Mouse (Mus musculus) hindbrain, embryonic 14.5 days (tissue): Measurements from ENCODE around the gene Gal. TPM values are rescaled to one million over a fixed set of nuclear protein-coding genes. Genes with fewer than 3 reads are reported as not detected.

Source experiments
- ATAC-seq: fragments of 200-750 bp; cut with Nextera tagmentation; 2 replicates; pipeline ENCODE4 v1.8.0; 2017; ENCODE audit warnings: moderate number of reproducible peaks, mild to moderate bottlenecking, moderate TSS enrichment, moderate library complexity; ENCODE audit not compliant: low FRiP score
- DNase-seq: peaks from one replicate; pipeline ENCODE4 v3.0.0-alpha.2; 2015; ENCODE audit warnings: low spot score
- H3K27ac ChIP-seq: fragments of 300-500 bp; sonication (generic); 2 replicates; pipeline ENCODE4 v1.5.1; 2014; ENCODE audit warnings: mild to moderate bottlenecking, moderate library complexity
- H3K27me3 ChIP-seq: fragments of 300-500 bp; sonication (generic); 2 replicates; pipeline ENCODE4 v1.6.1; 2014; ENCODE audit warnings: mild to moderate bottlenecking, low read length, mixed read lengths; ENCODE audit not compliant: control insufficient read depth, insufficient read depth
- H3K36me3 ChIP-seq: fragments of 300-500 bp; sonication (generic); replicated peaks from 2 replicates; pipeline ENCODE4 v1.6.1; 2014; ENCODE audit not compliant: control insufficient read depth, insufficient read depth
- H3K4me1 ChIP-seq: fragments of 300-500 bp; sonication (generic); replicated peaks from 2 replicates; pipeline ENCODE4 v1.6.1; 2014; ENCODE audit warnings: antibody characterized with exemption, low read length, mixed read lengths; ENCODE audit not compliant: control insufficient read depth, insufficient read depth
- H3K4me2 ChIP-seq: fragments of 300-500 bp; sonication (generic); replicated peaks from 2 replicates; pipeline ENCODE4 v1.6.1; 2014; ENCODE audit warnings: mild to moderate bottlenecking, moderate library complexity
- H3K4me3 ChIP-seq: fragments of 300-500 bp; sonication (generic); replicated peaks from 2 replicates; pipeline ENCODE4 v1.5.1; 2014; ENCODE audit warnings: mild to moderate bottlenecking, low read length
- H3K9ac ChIP-seq: fragments of 300-500 bp; sonication (generic); 2 replicates; pipeline ENCODE4 v1.6.1; 2014
- H3K9me3 ChIP-seq: fragments of 300-500 bp; sonication (generic); 2 replicates; pipeline ENCODE4 v1.6.1; 2016; ENCODE audit warnings: low read length; ENCODE audit not compliant: control insufficient read depth
- WGBS: fragments of 180-500 bp; shearing (Covaris S2); extraction: QIAGEN DNeasy Blood & Tissue Kit; methylation state at CpG from one replicate; pipeline ENCODE4 v1.1.7; 2014; 5-methylcytosine and 5-hydroxymethylcytosine counted together
- polyA plus RNA-seq: library from polyadenylated mRNA; unstranded; fragments of >200 nt; fragmentation: Nextera tagmentation; extraction: Ambion mirVana; gene quantifications from 2 replicates; pipeline ENCODE4 v1.2.1, GENCODE M21; 2014

Gene Gal
- polyA plus RNA-seq, 1 experiment from 2014 or later: 22.4 TPM

DNA sequence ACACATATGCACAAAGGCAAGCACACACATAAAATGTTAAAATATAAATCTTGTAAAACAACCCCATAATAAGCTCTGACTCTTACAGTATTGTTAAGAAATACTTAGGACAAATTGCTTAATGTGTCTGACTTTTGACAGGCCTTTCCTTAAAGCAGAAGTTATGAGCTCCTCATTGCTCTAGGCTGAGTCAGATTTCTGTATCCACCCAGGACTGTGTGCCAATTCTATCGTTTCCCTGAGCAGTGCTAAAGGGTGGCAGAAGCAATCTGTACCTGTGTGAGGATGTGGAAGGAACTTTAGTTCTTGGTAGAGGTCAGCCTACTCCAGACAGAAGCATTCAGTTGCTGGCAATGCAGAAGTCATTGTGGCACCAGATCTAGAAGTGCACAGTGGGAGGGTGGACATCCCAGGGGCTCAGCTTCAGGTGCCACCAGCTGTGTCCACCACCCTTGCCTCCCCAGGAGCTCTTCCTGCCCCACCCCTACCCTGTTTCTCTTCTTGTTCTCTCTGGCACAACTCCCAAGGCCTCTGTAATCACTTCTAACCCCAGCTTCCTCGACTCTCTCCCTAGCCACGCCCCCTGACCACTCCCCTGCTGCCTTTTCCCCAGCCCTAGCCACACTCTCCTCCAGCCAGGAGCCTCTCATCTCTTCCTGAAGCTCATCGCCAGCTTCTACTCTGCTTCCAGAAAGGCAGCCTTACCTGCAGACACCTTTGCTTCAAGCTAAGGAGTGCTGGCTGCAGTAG, 37.2 kb downstream of the Gal start:
- Histone ChIP-seq H3K4me3 (no peak overlapping the region), H3K27me3 (no peaks in the 10 kb centered on the region), H3K9me3 (no peaks in the 10 kb centered on the region), H3K9ac (no peak overlapping the region), H3K4me1 (no peaks in the 10 kb centered on the region), H3K27ac (no peak overlapping the region), H3K36me3 (0 out of 2 replicates have a peak, but pooled peaks cover 3% of the 10 kb centered on the region), H3K4me2 (no peak overlapping the region)
- ATAC-seq (no peak), DNase-seq (no peak)
- 36% methylated on average over 4 of the region's 4 CpGs for WGBS

DNA sequence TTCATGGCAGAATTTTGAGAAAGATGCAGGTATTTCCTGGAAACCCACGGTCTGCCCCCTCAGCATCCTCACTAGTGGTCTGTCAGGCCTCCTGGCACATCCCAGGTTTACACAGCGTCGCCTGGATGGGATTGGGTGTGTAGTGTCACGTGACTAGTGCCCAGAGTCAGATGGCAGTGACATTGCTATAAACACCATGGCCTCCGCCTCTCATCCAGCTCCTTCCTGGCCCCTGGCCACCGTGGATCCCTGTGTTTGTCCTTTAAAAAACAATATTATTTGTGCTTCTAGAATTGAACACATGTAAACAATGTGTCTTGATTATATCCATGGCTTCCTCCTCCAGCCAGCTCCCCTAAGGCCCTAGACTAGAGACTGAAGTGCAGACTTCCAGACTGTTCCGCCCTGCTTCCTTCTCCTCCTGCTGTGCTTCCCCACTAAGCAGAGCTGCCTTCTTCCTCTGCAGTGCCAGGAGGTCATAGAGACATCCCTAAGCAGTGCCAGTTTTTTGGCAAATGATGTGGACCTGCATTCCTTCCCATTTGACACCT, 38.3 kb downstream of the Gal start:
- WGBS: 71% methylated on average over 7 of the region's 7 CpGs
- Histone ChIP-seq H3K27me3 (no peaks in the 10 kb centered on the region), H3K9ac (no peak overlapping the region), H3K4me2 (no peak overlapping the region), H3K4me3 (no peak overlapping the region), H3K36me3 (0 out of 2 replicates have a peak, but pooled peaks cover 3% of the 10 kb centered on the region), H3K27ac (no peak overlapping the region), H3K4me1 (no peaks in the 10 kb centered on the region), H3K9me3 (no peaks in the 10 kb centered on the region)
- DNase-seq: no peak
- ATAC-seq: no peak

DNA sequence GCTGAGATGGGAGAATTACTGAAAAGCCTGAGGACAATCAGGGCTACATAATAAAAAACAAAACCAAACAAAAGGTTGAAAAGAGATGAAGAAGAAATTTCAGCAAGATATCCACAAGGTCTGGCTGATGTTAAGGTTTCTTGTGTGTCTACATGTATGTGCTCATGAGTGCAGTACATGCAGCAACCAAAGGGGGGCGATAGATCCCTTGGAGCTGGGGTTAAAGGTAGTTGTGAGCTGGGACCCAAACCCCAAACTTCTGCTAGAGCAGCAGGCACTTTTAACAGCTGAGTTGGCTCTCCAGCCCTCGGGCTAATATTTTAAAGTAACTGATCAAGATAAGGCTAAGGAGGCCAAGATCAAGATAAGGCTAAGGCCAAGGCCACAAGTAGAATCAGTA, 40.3 kb downstream of the Gal start:
- H3K27ac ChIP-seq: no peak overlapping the region
- no peak overlapping the region for H3K4me2 ChIP-seq
- H3K4me1 ChIP-seq: no peaks in the 10 kb centered on the region
- WGBS: 60% methylated on average over 2 of the region's 2 CpGs
- H3K4me3 ChIP-seq: no peak overlapping the region
- no peaks in the 10 kb centered on the region for H3K27me3 ChIP-seq
- no peak overlapping the region for H3K9ac ChIP-seq
- DNase-seq (no peak), ATAC-seq (no peak)
- H3K9me3 ChIP-seq: no peaks in the 10 kb centered on the region
- no peaks in the 10 kb centered on the region; the same call in 1 of the 2 replicates for H3K36me3 ChIP-seq

DNA sequence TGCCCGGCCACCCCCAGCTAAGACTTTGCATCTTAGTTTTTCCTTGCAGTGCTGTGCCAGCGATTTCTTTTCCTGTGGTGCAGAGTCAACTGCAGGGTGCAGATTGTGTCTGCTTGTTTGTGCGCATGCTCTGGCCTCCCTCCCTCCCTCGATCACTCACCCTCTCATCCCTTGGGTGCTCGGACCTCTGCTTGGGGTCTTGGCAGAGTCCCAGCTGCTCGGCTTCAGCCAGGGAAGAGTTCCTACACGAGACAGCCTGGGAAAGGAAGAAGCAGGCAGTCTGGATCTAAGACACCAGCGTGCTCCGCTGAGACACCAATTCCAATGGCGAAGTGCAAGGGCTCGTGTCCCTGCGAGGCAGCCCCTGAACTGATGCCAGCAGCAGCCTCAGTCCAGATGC, 41.0 kb downstream of the Gal start:
- Histone ChIP-seq H3K9ac (no peak overlapping the region), H3K9me3 (no peaks in the 10 kb centered on the region), H3K4me1 (no peaks in the 10 kb centered on the region), H3K4me2 (no peak overlapping the region), H3K27me3 (no peaks in the 10 kb centered on the region), H3K4me3 (no peak overlapping the region), H3K36me3 (no peaks in the 10 kb centered on the region; the same call in 1 of the 2 replicates), H3K27ac (no peak overlapping the region)
- 67% methylated on average over 12 of the region's 12 CpGs for WGBS
- ATAC-seq (no peak), DNase-seq (no peak)

DNA sequence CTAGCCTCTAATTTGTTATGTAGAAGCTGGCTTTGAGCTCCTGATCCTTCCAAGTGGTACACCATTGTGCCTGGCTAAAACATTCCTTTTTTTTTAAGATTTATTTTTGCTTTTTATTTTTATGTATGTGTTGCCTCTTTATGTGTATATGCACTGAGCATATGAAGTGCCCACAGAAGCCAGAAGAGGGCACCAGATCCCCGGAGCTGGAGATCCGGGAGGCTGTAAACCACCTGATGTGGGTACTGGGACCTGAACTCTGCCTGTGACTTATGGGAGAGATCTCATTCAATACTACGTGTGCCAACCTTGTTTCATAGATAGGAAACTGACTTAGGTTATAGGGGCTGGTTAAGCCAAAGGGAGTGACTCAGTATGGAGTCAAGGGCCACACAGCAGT, 46.1 kb downstream of the Gal start:
- WGBS: 89% methylated on average over 3 of the region's 3 CpGs
- ATAC-seq: no peak

DNA sequence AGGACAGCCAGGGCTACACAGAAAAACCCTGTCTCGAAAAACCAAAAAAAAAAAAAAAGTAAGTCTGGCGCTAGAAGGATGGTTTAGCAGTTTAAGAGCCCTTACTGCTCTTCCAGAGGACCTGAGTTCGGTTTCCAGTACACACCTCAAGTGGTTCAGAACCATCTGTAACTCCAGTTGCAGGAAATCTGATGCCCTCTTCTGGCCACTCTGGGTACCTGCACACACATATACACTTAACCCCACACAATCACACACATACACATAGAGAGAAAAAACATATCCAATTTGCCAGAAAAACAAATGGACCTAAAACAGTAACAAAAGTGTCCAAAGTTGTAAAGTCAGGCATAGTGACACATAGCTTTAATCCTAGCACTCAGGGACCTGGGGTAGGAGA, 49.3 kb downstream of the Gal start:
- no peaks in the 10 kb centered on the region for H3K27me3 ChIP-seq
- H3K4me1 ChIP-seq: no peaks in the 10 kb centered on the region
- DNase-seq (no peak), ATAC-seq (no peak)
- no peaks in the 10 kb centered on the region for H3K9me3 ChIP-seq
- no peak overlapping the region for H3K9ac ChIP-seq
- H3K4me3 ChIP-seq: no peak overlapping the region
- H3K27ac ChIP-seq: no peak overlapping the region
- WGBS: 98% methylated on average over 3 of the region's 3 CpGs
- H3K36me3 ChIP-seq: peaks cover 3% of the 10 kb centered on the region; the same call in 1 of the 2 replicates
- no peak overlapping the region for H3K4me2 ChIP-seq

More for the DNA sequence above, 46.1 kb downstream of the Gal start:
- Histone ChIP-seq H3K4me1 (no peaks in the 10 kb centered on the region), H3K4me3 (no peak overlapping the region), H3K9ac (no peak overlapping the region), H3K4me2 (no peak overlapping the region), H3K36me3 (peaks cover 3% of the 10 kb centered on the region; the same call in 1 of the 2 replicates), H3K27me3 (no peaks in the 10 kb centered on the region), H3K9me3 (no peaks in the 10 kb centered on the region), H3K27ac (no peak overlapping the region)
- no peak for DNase-seq

DNA sequence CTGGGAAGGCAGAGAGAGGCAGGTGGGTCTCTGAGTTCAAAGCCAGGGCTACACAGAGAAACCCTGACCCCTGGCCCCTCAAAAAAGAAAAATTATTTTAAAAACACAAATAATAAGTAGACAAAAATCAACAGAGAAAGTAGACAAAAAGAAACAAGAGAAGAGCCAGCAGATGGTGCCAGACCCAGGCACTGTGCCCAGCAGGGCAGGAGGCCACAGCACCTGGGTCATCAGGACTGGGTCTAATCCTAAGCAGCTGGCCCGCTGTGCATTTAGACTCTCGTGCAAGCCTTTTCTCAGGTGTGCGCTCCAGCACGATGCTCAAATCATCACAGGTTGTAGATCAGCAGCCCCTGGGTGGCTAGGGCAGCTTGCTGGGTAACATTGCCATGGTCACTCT, 50.8 kb downstream of the Gal start:
- DNase-seq (no peak), ATAC-seq (no peak)
- Histone ChIP-seq H3K27me3 (no peaks in the 10 kb centered on the region), H3K9ac (no peak overlapping the region), H3K4me2 (no peak overlapping the region), H3K27ac (no peak overlapping the region), H3K9me3 (no peaks in the 10 kb centered on the region), H3K4me3 (no peak overlapping the region), H3K4me1 (no peaks in the 10 kb centered on the region), H3K36me3 (0 out of 2 replicates have a peak, but pooled peaks cover 3% of the 10 kb centered on the region)
- WGBS: 90% methylated on average over 4 of the region's 4 CpGs

Other genes with a start within 250 kb of the Gal start
- gene Mrpl21, start 131.6 kb downstream of the Gal start, polyA plus RNA-seq: 92.4 and 111 TPM in 2 replicates
- gene Ighmbp2, start 131.5 kb downstream of the Gal start, polyA plus RNA-seq: 8.9 and 9.2 TPM in 2 replicates
- gene Cpt1a, start 92.2 kb downstream of the Gal start, polyA plus RNA-seq: 19.6 and 22.4 TPM in 2 replicates
- gene Tesmin, start 25.7 kb downstream of the Gal start, polyA plus RNA-seq: 0.18 and 0.48 TPM in 2 replicates
- 59.9 and 69.8 TPM in 2 replicates for gene Ppp6r3, start 161.2 kb upstream of the Gal start, polyA plus RNA-seq